Mouse (Mus musculus): ENCODE results near the gene Cd164l2.

The Cd164l2 gene

GRCm38 (mm10) chr4:133257230-133257629, 45.3 kb downstream of the Cd164l2 start:
- no peak for DNase-seq (ENCODE audit: low spot score)

GRCm38 (mm10) chr4:133257798-133258408, 46.0 kb downstream of the Cd164l2 start:
- no peak for DNase-seq (ENCODE audit: low spot score)

- no peak for DNase-seq (ENCODE audit: low spot score)
Observed at GRCm38 (mm10) chr4:133261641-133262374, 49.9 kb downstream of the Cd164l2 start.

- no peak for DNase-seq (ENCODE audit: low spot score)
Observed at GRCm38 (mm10) chr4:133262375-133262765, 50.4 kb downstream of the Cd164l2 start.

GRCm38 (mm10) chr4:133262882-133263281, 51.0 kb downstream of the Cd164l2 start, which contains the start of gene Sytl1:
Gene Sytl1, minus strand, starts transcription at chr4:133263113.
- no peak for DNase-seq (ENCODE audit: low spot score)

GRCm38 (mm10) chr4:133263756-133264155, 51.8 kb downstream of the Cd164l2 start:
- DNase-seq (ENCODE audit: low spot score): no peak

- no peak for DNase-seq (ENCODE audit: low spot score)
Observed at GRCm38 (mm10) chr4:133264559-133264958, 52.6 kb downstream of the Cd164l2 start.

GRCm38 (mm10) chr4:133265297-133265696, 53.4 kb downstream of the Cd164l2 start:
- no peak for DNase-seq (ENCODE audit: low spot score)

- DNase-seq (ENCODE audit: low spot score): no peak
Observed at GRCm38 (mm10) chr4:133265759-133266158, 53.8 kb downstream of the Cd164l2 start.

- no peak for DNase-seq (ENCODE audit: low spot score)
Observed at GRCm38 (mm10) chr4:133266248-133266880, 54.4 kb downstream of the Cd164l2 start.

- no peak for DNase-seq (ENCODE audit: low spot score)
Observed at GRCm38 (mm10) chr4:133268931-133269330, 57.0 kb downstream of the Cd164l2 start.

- DNase-seq (ENCODE audit: low spot score): no peak
Observed at GRCm38 (mm10) chr4:133269596-133269995, 57.7 kb downstream of the Cd164l2 start.

- DNase-seq (ENCODE audit: low spot score): no peak
Observed at GRCm38 (mm10) chr4:133270929-133271328, 59.0 kb downstream of the Cd164l2 start.
